18 mouse cellular contexts compared by ENCODE assay signal in the genomic region with DNA sequence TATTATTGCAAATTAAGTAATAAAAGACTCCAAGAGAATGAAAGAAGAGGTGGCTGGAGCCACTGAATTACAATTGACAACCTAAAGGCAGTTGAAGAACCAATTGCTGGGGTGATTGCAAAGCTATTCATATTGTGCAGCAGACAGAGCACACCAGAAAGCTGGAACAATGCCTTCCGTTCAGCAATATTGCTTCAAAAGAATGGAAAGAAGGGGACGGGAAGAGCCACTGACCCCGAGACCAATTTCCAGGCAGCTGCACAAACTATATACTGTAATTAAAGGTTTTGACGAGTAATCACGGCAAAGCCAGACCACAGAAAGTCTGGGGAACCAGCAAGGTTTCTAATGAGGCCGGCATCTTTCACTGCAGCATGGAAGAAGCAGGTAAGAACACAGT.
DNase-seq lines count a peak whose midpoint lies in the region; ATAC-seq lines count a peak whose summit lies in the region.
"Had no signal": no experiment of that assay in that cellular context is flagged by ENCODE, and none has a peak within 500 bp of the region (broad histone marks: within the 10 kb centered on the region; RNA-seq: fewer than 3 reads in every experiment).

No protein-coding gene starts in this region.

- H3K27ac ChIP-seq in neural tube, embryonic 11.5 days (ENCODE audit: low read depth, low read length): no peak overlapping the region
- no peak overlapping the region for H3K27ac ChIP-seq in forebrain, embryonic 13.5 days
- H3K27ac ChIP-seq: heart, embryonic 13.5 days; kidney, postnatal 0 days; limb, embryonic 13.5 days; macrophage had no signal

- peaks cover 1% of the 10 kb centered on the region for H3K4me1 ChIP-seq in neural tube, embryonic 11.5 days (ENCODE audit: control insufficient read depth, insufficient read depth, low read length)
- peaks cover 15% of the 10 kb centered on the region for H3K4me1 ChIP-seq in forebrain, embryonic 13.5 days

- no peaks in the 10 kb centered on the region for H3K27me3 ChIP-seq in neural tube, embryonic 11.5 days (ENCODE audit: control insufficient read depth, insufficient read depth, low read length)
- no peaks in the 10 kb centered on the region; the same call in 1 of the 2 replicates for H3K27me3 ChIP-seq in forebrain, embryonic 13.5 days
- H3K27me3 ChIP-seq: heart, embryonic 13.5 days had no signal

- no peaks in the 10 kb centered on the region for H3K9me3 ChIP-seq in neural tube, embryonic 11.5 days (ENCODE audit: control insufficient read depth, low read length)
- H3K9me3 ChIP-seq in forebrain, embryonic 13.5 days (replicated peaks): no peaks in the 10 kb centered on the region
- H3K9me3 ChIP-seq: heart, embryonic 13.5 days; limb, embryonic 13.5 days had no signal

- H3K36me3 ChIP-seq in neural tube, embryonic 11.5 days (ENCODE audit: control insufficient read depth, insufficient read depth, low read length): no peaks in the 10 kb centered on the region
- H3K36me3 ChIP-seq in forebrain, embryonic 13.5 days (ENCODE audit: poor library complexity, severe bottlenecking): no peaks in the 10 kb centered on the region
- H3K36me3 ChIP-seq: heart, embryonic 13.5 days; limb, embryonic 13.5 days had no signal

- H3K4me3 ChIP-seq in neural tube, embryonic 11.5 days (ENCODE audit: low read depth, low read length): no peak overlapping the region
- H3K4me3 ChIP-seq in forebrain, embryonic 13.5 days: no peak overlapping the region
- H3K4me3 ChIP-seq: heart, embryonic 13.5 days; limb, embryonic 13.5 days; myocyte had no signal

- H3K4me2 ChIP-seq in neural tube, embryonic 11.5 days (ENCODE audit: low read depth): no peak overlapping the region
- peak overlapping the region; percentile 31; the same call in 1 of the 2 replicates for H3K4me2 ChIP-seq in forebrain, embryonic 13.5 days
- H3K4me2 ChIP-seq: heart, embryonic 13.5 days; limb, embryonic 13.5 days had no signal

- no peak; the same call in 1 of the 2 replicates for ATAC-seq in neural tube, embryonic 11.5 days (ENCODE audit: insufficient read depth, low FRiP score, low TSS enrichment)
- ATAC-seq in forebrain, embryonic 13.5 days: no peak
- ATAC-seq: CD4-positive, CD25-positive, alpha-beta regulatory T cell, adult 4 months; liver, postnatal 0 days had no signal

- DNase-seq in neural tube, embryonic 11.5 days (ENCODE audit: low spot score): peak; percentile 23
- no peak for DNase-seq in neural tube, embryonic 10.5 days (ENCODE audit: extremely low spot score, low spot score)
- peak; percentile 43 for DNase-seq in mesoderm, embryonic 11.5 days (ENCODE audit: low read depth, low spot score)
- peak; percentile 88 for DNase-seq in retina, postnatal 1 day
- no peak for DNase-seq in kidney, postnatal 36 days
- no peak for DNase-seq in left cerebral cortex, postnatal 25 days (ENCODE audit: low spot score in 2 of 2)
- DNase-seq in right cerebral cortex, adult 2 months (ENCODE audit: low spot score in 2 of 2): no peak
- DNase-seq: cerebellum, adult 18-20 months; gastrocnemius, postnatal 36 days; liver, postnatal 0 days; thymus, postnatal 14 days had no signal

- H3K9ac ChIP-seq in neural tube, embryonic 11.5 days (ENCODE audit: low read length): no peak overlapping the region
- H3K9ac ChIP-seq in forebrain, embryonic 13.5 days: no peak overlapping the region
- H3K9ac ChIP-seq: heart, embryonic 13.5 days; limb, embryonic 13.5 days; liver, postnatal 0 days had no signal

- intact Hi-C loops in left cerebral cortex, postnatal 25 days (cut with DNase I): no loop called here

- 18% methylated on average over 6 of the region's 6 CpGs for WGBS in neural tube, embryonic 11.5 days
- WGBS in forebrain, embryonic 13.5 days: under 1% methylated on average over 6 of the region's 6 CpGs

Comparison
In these comparisons a context has a peak if more than half of its experiments do, and no peak if none do; other contexts are left out.
1. DNase-seq: peak in neural tube, embryonic 11.5 days (single experiment), mesoderm, embryonic 11.5 days (single experiment) and retina, postnatal 1 day (single experiment); none in neural tube, embryonic 10.5 days (single experiment), kidney, postnatal 36 days (0 of 2), left cerebral cortex, postnatal 25 days (0 of 2) and right cerebral cortex, adult 2 months (0 of 2).